Mouse (Mus musculus) inflammation-experienced regulatory T-cells, adult 6 months (primary cell): ENCODE data around the gene Fam20a. TPM values are rescaled to one million over a fixed set of nuclear protein-coding genes. Genes with fewer than 3 reads are reported as not detected.

ENCODE experiments used
- ATAC-seq: one replicate; pipeline ENCODE4 v1.8.0; 2017
- polyA plus RNA-seq, 3 experiments: library from polyadenylated mRNA; unstranded; fragments of 100-300 nt; shearing (Covaris generic); gene quantifications; one replicate each; pipeline ENCODE4 v1.2.1; 2017

Fam20a gene
- polyA plus RNA-seq, 3 experiments from 2014 or later = 1.6 to 3.8 (median 3.6) TPM

DNA sequence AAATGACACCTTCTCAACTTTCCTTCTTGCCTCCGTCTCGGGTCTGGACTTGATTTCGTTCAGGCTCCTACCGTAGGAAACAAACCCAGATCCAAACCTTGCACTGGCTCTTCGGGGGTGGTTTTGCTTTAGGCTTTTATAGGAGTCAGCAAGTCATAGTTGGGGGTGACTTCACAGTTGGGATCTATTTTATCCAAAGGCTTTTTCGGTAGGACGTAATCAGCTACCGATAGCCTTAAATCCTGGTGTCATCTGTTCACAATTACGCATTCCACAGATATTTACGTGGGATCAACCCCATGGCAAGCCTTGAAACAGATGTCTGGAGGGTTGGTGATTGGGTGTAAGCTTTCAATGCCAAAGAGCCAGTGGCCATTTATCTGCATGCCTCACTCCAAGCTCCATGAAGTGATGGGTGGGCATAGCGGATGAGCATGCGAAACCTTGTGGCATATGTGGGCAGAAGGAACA is 6.7 kb downstream of the Fam20a start:
- no peak for ATAC-seq

DNA sequence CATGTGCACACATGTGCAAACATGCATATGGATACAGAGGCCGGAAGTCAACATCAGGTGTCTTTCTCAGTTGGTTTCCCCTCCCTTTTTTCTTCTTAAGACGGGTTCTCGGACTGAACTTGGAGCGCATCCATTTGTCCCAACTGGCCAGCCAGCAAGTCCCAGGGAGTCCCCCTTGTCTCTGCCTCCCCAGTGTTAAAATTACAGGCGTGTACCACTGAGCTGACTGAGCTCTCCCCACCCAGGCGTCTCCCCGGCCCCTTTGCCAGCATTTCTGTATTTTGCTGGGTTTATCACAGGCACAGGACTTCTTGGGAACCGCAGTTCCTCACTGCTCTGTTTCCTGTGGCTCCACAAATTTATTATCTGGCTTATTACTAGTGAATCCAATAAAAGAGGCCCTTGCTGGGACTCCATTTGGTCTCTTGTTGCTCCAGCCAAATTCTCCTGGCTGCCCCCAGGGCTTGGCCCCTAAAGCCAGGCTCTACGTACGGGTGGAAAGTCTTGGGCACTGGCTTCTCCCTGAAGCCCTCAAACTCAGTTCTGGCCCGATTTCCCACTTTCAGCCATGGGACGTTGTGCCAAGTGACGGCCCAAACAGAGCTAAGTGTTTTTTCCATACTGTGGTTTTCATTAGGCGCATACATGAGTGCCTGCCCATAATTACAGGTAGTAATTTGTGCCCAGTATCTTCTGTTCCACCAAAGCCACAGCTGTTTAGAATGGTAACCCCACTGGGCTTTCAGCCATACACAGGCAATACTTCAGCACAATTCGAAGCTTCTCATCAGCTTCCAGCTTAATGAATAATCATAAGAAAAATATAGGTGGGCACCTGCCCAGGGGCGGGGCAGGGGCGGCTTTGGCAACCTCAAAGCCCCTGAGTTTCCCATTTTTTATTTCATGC is 7.5 kb downstream of the Fam20a start:
- ATAC-seq = no peak

DNA sequence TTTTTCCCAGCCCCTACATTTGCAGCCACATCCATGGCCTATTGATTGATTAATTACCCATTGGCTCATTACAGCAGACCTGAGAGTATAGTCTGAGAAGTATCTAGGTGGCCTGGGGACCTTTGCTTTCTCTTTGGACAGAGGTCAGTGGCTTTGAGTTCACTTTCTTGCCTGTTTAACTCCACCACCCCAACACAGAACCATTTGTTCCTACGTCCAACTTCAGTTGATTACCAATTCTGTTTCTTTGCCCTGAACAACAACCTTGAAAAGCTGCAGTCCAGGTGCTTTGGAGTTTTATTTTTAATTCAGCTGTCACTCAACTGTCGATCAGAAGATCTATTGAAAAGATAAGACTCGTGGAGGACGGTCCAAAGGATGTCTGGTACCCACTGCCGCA is 12.6 kb downstream of the Fam20a start:
- ATAC-seq = no peak

DNA sequence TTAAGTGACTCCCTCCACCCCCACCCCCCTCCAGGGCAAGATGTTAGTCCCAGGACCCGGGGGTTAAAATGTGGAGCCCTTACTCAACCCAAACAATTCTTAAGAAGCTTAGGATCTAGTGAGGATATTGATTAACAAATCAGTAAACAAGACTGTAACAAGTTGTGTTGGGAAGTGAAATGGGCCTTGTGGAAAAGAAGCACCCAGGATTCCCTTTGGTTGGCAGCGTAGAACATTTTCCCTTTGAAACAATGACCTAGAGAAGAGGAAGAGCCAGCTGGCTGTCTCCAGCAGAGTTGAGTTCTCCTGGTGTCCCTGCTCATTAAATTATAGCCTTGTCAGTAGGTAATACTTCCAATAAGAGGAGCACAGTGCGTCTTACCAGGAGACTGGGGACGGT is 13.3 kb downstream of the Fam20a start:
- ATAC-seq = no peak

DNA sequence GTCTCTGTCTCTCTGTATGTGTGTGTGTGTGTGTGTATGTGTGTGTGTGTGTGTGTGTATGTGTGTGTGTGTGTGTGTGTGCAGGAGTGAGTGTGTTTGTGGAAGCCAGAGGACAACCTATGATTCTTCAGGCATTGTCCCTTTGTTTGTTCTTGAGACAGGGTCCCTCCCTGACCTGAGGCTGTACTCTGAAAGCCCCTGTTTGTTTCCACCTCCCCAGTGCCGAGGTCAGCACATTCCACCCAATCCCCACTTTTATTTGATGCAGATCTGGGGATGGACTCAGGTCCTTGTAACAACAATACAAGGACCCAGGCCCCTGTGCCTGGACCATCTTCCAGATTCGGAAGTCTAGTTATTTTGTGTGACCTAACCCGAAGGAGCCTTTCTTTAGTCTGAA is 14.6 kb downstream of the Fam20a start:
- ATAC-seq = no peak

DNA sequence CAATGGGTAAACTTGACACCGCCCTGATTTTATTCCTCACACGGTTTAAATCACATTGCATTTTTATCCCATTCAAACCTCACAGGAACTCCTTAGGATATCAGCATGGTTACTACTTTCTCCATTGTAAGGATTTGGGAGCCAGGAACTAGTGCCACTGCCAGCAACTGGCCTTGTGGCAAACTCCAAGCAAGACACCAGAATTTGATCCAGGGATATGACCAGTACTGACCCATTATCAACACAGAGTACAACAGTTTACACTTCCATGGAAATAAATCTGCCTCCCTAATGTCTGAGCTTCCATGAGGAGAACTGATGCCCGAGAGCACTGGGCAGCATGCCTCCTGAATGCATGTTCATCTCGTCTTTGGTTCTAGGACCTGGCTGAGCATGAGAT is 15.5 kb downstream of the Fam20a start:
- no peak for ATAC-seq

DNA sequence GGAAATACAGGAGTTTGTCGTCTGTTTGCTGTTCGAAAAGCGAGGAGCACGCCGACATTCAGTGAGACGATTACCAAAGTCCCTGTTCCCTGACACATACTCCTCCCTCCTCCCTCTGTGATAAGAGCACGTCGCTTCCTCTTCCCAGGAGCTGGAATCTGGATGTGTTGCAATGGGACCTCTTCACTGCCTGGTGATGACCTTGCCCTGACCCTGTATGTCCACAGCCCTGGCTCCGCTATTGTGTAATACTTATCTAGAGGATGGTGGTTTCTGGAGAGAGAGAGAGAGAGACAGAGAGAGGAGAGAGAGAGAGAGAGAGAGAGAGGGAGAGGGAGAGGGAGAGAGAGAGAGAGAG is 16.0 kb downstream of the Fam20a start:
- no peak for ATAC-seq

DNA sequence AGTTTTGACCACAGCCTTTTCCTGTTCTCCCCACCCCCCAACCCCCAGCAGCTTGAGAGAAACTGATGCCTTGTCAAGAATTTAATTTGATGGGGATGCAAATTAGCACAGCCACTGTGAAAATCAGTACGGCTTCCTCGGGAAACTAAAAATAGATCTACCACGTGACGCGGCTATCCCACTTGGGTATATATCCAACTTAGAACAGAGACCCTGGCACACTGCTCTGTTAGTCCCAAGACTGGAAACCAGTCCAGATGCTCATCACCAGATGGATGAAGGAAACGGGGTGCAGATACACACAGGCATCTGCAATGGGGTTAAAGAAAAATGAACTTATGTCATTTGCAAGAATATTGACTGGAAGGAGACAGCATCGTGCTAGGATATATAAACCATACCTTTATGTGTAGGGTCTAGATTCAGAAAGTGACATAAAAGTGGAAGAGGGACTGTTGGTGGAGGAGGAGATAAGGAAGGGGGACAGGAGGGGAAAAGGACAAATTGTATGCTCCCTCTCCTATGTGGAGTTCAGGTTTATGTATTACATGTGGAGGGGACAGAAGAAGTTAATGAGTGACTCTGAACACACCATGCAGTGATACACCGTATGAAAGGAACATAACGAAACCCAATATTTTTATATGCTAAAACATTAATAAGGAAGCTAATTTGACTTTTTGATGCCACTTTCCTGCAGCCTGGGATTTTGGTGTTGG is 16.6 kb downstream of the Fam20a start:
- no peak for ATAC-seq

DNA sequence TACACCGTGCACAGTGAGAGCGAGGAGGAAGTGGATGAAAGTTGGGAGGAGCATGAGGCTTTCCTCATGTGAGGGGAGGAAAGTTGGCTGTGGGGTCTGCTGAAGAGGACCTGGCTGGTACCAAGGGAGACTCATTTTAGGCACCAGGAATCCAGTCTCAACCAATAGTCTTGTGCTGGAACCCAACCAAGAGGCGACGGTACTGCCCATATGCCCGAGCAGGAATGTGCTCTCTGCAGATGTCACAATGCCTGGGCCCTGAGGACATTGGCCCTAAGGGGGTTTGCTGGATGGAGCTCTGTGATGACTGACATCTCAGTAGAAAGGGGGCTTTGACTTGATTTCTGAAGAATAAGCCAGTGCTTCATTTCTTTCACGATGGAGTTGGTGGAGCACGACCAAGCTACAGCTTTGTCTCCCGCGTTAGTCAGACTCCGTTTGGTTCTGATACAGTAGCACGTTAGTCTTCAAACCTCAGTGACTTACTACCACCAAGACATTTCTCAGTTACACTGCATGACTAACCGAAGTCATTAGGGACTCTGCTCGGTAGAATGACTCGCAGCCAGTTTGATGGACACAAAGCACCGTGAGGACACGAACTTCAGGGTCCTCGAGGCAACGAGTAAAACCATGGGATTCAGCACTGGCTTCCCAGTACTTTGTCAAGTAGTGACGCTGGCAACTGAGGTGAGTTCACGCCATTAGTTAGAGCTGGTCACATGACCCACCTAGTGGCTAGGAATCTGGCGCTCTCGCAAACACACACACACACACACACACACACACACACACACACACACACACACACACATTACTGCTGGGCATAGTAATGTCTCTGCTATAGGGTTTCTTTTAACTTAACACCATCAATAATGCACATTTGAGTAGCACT is 17.5 kb downstream of the Fam20a start:
- no peak for ATAC-seq

DNA sequence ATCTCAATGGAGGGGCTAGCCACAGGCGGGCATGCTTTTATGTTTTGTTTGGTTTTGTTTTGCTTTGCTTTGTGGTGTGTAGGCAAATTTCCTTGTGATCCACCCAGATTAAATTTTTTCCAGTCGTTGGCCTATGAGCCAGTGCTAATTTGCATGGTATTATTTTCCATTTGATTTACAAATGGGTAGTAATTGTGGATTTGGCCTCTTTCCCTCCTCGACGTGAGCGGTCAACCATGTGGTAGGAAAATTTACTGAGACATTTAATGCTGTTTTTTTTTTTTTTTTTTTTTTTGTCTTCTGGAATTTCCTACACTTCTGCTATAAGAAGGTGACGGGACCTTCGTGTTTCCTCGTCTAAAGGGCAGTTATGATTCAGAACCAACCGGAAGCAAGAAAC is 18.2 kb downstream of the Fam20a start:
- ATAC-seq = no peak

DNA sequence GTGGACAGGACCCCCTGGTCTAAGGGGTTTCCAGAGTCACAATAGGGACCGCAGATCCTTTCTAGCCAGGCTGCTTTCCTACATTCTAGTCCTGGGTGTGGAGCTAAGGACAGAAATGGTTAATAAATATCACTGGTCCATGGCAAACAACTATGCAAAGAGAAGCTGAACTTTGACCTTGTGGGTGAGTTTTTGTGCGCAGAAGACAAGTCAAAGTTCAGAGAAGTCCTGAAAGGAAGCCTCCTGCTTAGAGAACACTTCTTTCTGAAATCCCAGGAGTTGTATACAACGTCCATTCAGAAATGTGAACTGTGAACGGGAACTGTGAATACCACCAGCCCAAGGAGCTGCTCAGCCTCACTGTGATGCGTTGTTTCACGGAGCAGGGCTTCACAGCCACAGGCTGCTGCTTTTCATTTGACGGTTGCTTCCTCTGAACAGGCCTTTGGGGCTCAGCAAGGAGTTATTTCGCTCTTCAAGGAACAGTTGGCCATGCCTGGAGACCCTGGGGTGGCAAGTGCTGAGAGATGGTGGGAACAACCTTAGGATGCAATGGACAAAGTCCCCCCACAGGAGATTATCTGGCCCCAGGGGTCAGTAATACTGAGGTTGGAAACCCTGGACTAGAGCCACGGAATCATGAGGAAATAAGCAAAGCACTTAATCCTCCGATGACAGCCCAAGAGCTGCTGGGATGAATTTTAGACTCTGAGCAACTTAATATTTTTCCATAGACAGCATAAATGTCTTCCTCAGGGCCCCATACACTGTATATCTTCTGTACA is 19.9 kb downstream of the Fam20a start:
- ATAC-seq = no peak

DNA sequence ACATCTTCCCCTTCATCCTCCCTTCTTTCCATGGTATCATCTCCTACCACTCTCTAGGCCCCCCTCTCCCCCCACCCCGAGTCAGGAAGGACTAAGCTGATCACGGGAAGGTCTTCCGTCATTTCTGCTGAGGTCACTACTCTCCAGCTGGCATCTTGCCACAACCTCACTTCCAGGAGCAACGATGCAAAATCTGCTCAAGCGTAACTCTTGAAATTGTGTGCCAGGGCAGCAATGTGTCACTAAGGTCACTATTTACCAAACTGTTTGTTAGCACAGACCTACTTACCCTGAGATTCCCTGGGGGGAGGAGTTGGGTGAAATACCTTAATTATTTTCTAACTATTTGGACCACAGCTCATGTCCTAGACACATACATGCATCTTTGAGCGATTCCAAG is 21.3 kb downstream of the Fam20a start:
- ATAC-seq = no peak

DNA sequence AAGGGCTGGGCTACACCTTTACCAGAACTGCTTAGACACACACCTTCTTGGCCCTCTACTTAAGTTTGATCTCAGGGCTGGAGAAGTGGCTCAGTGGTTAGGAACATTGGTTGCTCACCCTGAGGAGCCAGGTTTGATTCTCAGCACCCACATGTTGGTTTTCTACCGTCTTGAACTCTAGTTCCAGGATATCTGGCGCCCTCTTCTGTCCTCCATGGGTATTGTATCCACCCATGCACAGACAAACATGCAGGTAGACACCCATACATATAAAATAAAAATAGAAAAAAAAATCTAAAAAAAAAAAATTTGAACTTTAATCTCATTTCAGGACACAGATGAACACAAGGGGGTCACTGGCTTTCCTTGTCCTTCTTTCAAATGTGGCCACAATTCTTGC is 22.3 kb downstream of the Fam20a start:
- no peak for ATAC-seq

DNA sequence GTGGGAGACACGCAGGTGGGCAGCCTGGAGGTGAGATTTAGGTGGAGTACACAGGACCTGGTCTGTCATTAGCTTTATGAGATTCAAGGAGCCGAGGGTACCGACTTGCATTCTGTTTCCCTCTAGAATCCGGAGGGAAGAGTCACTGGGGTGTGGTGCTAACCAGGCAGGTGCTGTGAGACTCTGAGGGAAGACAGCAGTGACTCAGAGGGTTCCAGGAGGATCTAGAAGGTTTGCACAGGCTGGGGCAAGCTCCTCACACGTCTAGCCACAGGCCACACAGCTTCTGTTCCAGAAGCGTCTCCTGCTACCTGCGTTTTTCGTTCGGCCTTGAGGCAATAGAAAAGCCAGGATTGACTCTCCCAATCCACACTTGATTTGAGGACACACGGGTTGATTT is 23.3 kb downstream of the Fam20a start:
- no peak for ATAC-seq

DNA sequence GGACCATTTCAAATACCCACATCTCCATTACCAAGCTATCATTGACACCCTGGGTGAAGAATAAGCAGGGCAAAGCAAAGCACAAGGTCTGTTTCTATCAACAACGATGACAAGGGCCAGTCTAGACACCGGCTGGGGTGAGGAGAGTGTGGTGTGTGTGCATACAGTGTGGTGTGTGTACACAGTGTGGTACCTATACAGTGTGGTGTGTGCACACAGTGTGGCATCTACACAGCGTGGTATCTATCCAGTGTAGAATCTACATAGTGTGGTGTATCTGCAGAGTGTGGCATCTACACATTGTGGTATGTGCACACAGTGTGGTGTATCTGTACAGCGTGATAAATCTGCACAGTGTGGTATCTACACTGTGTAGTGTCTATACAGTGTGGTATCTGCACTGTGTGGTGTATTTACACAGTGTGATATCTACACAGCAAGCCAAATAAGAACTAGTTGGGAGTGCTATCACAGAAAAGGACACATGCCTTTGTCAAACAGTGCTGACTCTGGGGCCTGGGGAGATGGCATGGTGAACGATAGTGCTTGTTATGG is 24.9 kb downstream of the Fam20a start:
- ATAC-seq = no peak

DNA sequence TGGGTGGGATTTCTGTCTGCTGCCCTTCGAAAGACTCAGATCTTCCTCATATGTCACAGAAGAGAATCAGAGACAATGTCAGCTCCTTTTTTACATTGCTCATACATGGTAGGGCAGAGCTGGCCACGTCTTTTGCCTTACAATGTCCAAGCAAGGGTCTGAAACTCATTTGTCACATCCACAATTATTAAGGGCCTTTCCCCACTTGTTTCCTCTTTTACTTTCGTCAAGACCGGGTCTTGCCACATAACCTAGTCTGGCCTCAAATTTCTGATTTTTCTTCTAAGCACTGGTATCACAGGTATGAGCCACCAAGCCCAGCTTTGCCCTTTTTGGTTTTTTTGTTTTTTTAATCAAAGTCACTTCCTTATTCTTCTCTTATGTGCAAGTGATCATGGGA is 25.6 kb downstream of the Fam20a start:
- no peak for ATAC-seq

DNA sequence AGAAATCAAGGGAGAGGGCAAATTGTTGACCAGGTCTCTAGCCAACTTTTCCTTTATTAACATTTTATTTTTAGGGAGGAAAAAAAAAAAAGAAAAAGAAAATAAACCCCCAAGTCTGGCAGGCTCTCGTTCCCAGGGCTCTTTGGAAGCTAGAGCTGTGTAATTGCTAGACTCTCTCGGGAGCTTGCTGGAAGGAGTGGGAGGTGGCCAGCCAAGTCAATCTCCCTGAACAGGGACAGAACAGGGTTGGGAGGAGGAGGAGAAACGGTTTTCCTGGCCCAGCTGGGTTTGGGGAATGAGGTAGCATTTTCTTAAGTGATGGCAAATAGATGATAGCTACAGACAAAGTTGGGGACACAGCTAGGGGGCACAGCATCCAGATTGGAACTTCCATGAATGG is 29.3 kb downstream of the Fam20a start:
- no peak for ATAC-seq

DNA sequence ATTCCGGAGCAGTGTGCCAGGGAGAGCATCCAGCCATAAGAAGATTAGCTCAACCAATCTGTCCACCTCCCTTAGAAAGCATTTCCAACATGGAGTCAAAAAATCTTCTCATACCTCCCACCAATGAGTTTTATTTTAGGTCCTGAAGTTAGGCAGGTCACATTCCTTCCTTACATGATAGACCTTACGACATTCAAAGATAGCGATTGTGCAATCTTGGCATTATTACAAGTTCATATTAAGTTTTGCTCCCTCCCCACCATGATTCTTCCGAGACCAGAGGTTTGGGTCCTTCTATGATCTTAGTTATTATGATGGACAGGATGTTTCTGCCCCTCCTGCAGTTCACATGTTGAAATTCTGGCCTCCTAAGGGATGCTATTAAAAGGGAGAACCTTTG is 32.5 kb downstream of the Fam20a start:
- ATAC-seq = no peak

DNA sequence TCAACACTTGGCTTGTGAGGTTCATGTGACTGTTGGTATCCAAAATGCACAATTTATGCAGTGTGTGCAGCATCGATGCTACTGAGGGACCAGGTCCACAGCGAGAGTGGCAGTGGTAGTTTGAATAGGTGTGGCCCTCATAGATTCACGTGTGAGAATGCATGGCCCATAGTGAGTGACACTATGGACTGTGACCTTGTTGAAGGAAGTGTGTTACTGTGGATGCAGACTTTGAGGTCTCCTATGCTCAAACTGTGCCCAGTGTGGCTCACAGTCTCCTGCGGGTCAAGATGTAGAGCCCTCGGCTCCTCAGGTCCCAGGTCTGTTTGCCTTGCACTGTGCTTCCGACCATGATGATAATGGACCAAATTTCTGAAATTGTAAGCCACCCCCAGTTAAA is 39.9 kb downstream of the Fam20a start:
- no peak for ATAC-seq

DNA sequence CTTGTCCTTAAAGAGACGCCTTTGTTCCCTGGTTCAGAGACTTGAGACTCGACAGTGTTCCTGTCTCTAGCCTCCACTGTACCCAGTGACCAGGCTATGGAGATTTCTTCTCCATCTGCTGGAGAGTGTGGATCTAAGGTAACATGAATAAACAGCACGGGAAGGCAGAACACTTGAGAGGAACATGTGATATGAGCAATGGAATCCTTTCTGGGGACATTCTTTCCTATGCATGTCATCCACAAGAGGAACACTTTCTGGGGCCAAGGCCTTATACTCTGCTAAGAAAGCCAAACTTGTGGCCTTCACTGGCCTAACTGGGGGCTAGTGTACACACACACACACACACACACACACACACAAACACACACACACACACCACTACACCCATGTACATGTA is 40.5 kb downstream of the Fam20a start:
- no peak for ATAC-seq

DNA sequence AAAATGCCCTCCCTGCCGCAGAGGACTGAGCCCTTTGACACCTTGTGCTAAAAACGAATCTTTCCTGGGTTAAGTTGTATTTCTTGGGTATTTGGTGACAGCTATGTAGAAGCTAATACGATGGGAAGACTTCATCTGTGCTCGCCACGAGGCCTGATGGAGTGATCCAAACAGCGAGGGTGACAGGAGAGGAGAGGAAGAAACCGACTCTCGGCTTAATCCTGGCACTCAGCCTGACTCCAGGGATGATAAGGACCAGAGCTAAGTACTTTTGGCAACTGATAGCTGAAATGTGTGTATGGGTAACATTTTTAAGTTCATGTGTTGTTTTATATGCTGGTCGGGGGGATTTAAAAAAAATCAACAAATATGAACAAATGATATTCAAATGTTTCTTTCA is 41.1 kb downstream of the Fam20a start:
- no peak for ATAC-seq

DNA sequence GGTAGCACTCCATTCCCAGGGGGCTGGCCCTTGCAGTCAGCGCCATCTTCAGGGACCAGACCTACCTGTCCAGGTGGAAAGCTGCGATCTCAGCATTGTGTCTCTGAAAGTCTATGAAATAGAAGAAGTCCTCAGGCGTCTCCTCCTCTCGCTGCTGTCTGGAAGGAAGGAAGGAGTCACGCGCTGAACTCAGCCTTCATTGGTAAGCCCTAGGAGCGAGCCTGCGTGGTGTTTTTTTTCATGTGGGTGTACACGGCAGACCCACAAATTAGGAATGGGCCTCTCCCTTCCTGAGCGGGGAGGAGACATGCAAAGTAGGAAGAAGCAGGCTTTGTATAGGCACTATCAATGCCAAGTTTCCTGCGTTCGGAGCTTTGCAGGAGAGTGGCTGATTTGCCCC is 43.8 kb downstream of the Fam20a start:
- ATAC-seq = no peak
